8 mouse cellular contexts compared by ENCODE assay signal in the genomic region with DNA sequence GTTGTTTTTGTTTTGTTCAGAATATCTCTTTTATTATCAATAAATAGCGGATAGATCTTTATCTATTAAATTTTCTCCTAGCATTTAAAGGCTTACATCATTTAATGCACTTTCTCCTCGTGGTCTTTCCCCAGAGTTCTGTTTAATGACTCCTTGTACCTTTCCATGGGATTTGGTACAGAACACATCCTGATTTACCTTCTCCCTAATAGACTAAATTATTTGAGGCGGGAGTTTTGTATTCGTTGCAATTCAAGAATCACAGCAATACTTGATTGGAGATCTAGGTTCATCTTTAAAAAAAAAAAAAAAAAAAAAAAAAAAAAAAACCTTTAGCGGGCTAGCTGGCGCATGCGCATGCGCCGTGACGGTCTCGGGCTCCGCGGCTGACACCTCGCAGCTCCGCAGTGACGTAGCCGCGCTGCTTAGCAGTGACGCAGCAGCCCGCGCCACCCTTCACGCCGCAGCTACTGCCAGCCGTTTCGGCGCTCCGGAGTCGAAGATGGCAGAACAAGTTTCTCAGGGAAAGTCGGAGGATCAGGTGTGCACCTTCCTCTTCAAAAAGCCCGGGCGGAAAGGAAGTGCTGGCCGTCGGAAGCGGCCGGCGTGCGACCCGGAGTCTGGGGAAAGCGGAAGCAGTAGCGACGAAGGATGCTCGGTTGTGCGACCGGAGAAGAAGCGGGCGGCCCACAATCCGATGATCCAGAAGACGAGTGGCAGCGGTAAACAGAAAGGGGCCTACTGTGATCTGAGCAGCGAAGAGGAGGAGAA. TPM values are rescaled to one million over a fixed set of nuclear protein-coding genes. Genes with fewer than 3 reads are reported as not detected.
DNase-seq lines count a peak whose midpoint lies in the region; ATAC-seq and TF ChIP-seq lines count a peak whose summit lies in the region.

A gene (plus strand): TSS at position 363 of the 771 bp plus-strand sequence.

- peak within 1 kb of the TSS; percentile 76; the same call in 1 of the 2 replicates for H3K27ac ChIP-seq in heart, embryonic 11.5 days (ENCODE audit: low read depth, low read length)
- peak within 1 kb of the TSS; percentile 39 for H3K27ac ChIP-seq in kidney, embryonic 15.5 days

- 4% methylated on average over 50 of the region's 50 CpGs for WGBS in heart, embryonic 11.5 days (ENCODE audit: insufficient replicate concordance)
- WGBS in kidney, embryonic 15.5 days = 3% methylated on average over 50 of the region's 50 CpGs

- no peaks in the 10 kb centered on the region for H3K27me3 ChIP-seq in heart, embryonic 11.5 days (ENCODE audit: control insufficient read depth, insufficient read depth, low read length)
- no peaks in the 10 kb centered on the region for H3K27me3 ChIP-seq in kidney, embryonic 15.5 days

- peak; percentile 45; the same call in 1 of the 2 replicates for TF ChIP-seq POLR2A in brain, embryonic 14.5 days (IDR thresholded peaks at IDR 0.05; ENCODE audit: borderline replicate concordance, extremely low read depth, insufficient read depth, insufficient read length, poor library complexity, severe bottlenecking)

- peaks cover 2% of the 10 kb centered on the region; the same call in 1 of the 2 replicates for H3K9me3 ChIP-seq in heart, embryonic 11.5 days (replicated peaks; ENCODE audit: control insufficient read depth, low read length)
- no peaks in the 10 kb centered on the region; the same call in 1 of the 2 replicates for H3K9me3 ChIP-seq in kidney, embryonic 15.5 days (replicated peaks)

- peak within 1 kb of the TSS; percentile 56 for H3K4me3 ChIP-seq in heart, embryonic 11.5 days (ENCODE audit: low read depth, low read length)
- peak within 1 kb of the TSS; percentile 67 for H3K4me3 ChIP-seq in kidney, embryonic 15.5 days (replicated peaks)

- ATAC-seq in erythroblast, adult 5-6 weeks (replicated peaks; ENCODE audit: low FRiP score, poor library complexity, severe bottlenecking) = peak; percentile 99
- ATAC-seq in heart, embryonic 11.5 days (replicated peaks; ENCODE audit: insufficient number of reproducible peaks, low FRiP score, low TSS enrichment) = peak; percentile 78; the same call in 1 of the 2 replicates
- ATAC-seq in kidney, embryonic 15.5 days (replicated peaks; ENCODE audit: low FRiP score) = peak; percentile 85

- TF ChIP-seq CTCF in brain, embryonic 14.5 days (IDR thresholded peaks at IDR 0.05; ENCODE audit: borderline replicate concordance, extremely low read depth, insufficient read depth, insufficient read length) = no peak

- no peaks in the 10 kb centered on the region for H3K36me3 ChIP-seq in heart, embryonic 11.5 days (ENCODE audit: control insufficient read depth, insufficient read depth, low read length)
- H3K36me3 ChIP-seq in kidney, embryonic 15.5 days = peaks cover 3% of the 10 kb centered on the region; the same call in 1 of the 2 replicates

- peaks cover 4% of the 10 kb centered on the region; the same call in 1 of the 2 replicates for H3K4me1 ChIP-seq in heart, embryonic 11.5 days (ENCODE audit: control insufficient read depth, insufficient read depth, low read length)
- H3K4me1 ChIP-seq in kidney, embryonic 15.5 days = peaks cover 6% of the 10 kb centered on the region; the same call in 1 of the 2 replicates

- peak; percentile 92 for DNase-seq in 416B (ENCODE audit: low read depth)
- peak; percentile 97 for DNase-seq in brain, embryonic 14.5 days (ENCODE audit: low read depth)
- DNase-seq in liver = peak; percentile 92
- DNase-seq in monocyte, adult 2 months (ENCODE audit: low read depth in 1 of 2, low spot score in 2 of 2) = peak; percentile 55 to 81
- peak; percentile 74 to 84 for DNase-seq in spleen, postnatal 14 days (ENCODE audit: low spot score in 2 of 2)

- H3K4me2 ChIP-seq in heart, embryonic 11.5 days = peak within 1 kb of the TSS; percentile 85
- peak within 1 kb of the TSS; percentile 88 for H3K4me2 ChIP-seq in kidney, embryonic 15.5 days

- peak within 1 kb of the TSS; percentile 80 for H3K9ac ChIP-seq in heart, embryonic 11.5 days (ENCODE audit: low read depth, low read length)
- peak within 1 kb of the TSS; percentile 54 for H3K9ac ChIP-seq in kidney, embryonic 15.5 days

RNA-seq across cellular contexts. Expression of the gene that starts here (rescaled TPM):
- 14.3 and 15.2 TPM in 2 replicates for polyA plus RNA-seq in brain, embryonic 14.5 days (2012; rRNA removed)
- total RNA-seq in erythroblast, adult 5-6 weeks (2015; ENCODE audit: low replicate concordance) = 8.5 and 17.3 TPM in 2 replicates
- total RNA-seq in erythroblast, adult 5-6 weeks (2017; ENCODE audit: low replicate concordance) = 7.1 and 17.7 TPM in 2 replicates
- polyA plus RNA-seq in heart, embryonic 11.5 days (2014; fragmentation: Nextera tagmentation; extraction: Ambion mirVana) = 21.6 and 26.1 TPM in 2 replicates
- 23.8 and 24.8 TPM in 2 replicates for polyA plus RNA-seq in kidney, embryonic 15.5 days (2015; fragmentation: Nextera tagmentation; extraction: Ambion mirVana)

Comparison
In these comparisons a context has a peak if more than half of its experiments do, and no peak if none do; other contexts are left out.
1. Peak in every context shown above with its lines: DNase-seq, ATAC-seq, H3K4me3 ChIP-seq and H3K27ac ChIP-seq.